Mouse (Mus musculus) embryo, embryonic 10.5 days (tissue): ENCODE data around the gene Kcnk10.
A peak's percentile ranks its signal among the peaks of the same experiment; 100 is the strongest.

Experiments
- DNase-seq: peaks from one replicate; pipeline ENCODE4 v3.0.0-alpha.2; 2015; ENCODE audit warnings: low spot score

Gene Kcnk10

GRCm38 (mm10) chr12:98406598-98406997, 171.5 kb downstream of the Kcnk10 start:
- DNase-seq, result no peak

- peak; percentile 83 for DNase-seq
Observed at GRCm38 (mm10) chr12:98406076-98406475, 172.0 kb downstream of the Kcnk10 start.

GRCm38 (mm10) chr12:98396586-98396985, 181.5 kb downstream of the Kcnk10 start:
- DNase-seq, result no peak

DNA sequence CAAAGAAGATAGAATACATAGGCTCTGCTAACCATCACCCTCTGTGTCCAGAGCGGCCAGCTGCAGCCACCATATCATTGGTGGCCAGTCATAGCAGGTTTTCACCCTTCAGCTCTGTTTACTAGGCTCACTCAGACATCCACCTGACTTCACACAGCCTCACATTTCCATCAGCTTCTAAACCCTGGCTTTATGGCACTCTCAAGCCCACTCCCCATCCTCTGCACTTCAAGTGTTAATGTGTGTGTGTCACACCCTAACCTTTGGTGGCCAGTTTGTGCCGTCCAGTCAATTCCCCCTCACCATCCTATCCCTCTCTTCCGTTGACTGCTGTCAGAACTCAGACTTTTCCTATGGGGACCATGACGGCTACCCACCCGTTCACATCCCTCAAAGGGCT, 184.0 kb downstream of the Kcnk10 start:
- DNase-seq, result no peak

- DNase-seq, result no peak
Observed at GRCm38 (mm10) chr12:98391347-98391746, 186.8 kb downstream of the Kcnk10 start.

GRCm38 (mm10) chr12:98389618-98390017, 188.5 kb downstream of the Kcnk10 start:
- no peak for DNase-seq
